Mouse (Mus musculus): ENCODE data around the gene Shisa8. TPM values are rescaled to one million over a fixed set of nuclear protein-coding genes. Genes with fewer than 3 reads are reported as not detected.

The Shisa8 gene
- 22.3 and 47.9 TPM in 2 replicates for polyA plus RNA-seq (2012; rRNA removed)

DNA sequence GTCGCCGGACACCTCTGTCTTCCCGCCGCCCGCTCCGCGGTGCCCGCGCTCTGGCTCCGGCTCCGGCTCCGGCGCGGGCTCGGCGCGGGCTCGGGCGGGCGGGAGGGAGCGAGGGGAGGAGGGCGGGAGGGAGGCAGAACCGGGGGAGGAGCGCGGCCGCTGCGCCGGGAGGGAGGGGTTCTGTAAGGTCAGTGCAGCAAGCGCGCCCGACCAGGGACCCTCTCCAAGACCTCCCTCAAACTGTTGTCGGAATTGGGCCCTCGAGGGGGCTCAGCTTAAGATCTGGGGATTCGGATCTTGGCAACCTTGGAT, at the start of gene Shisa8:
Gene Shisa8 (minus strand): TSS at position 64 of the 312 bp plus-strand sequence.

DNA sequence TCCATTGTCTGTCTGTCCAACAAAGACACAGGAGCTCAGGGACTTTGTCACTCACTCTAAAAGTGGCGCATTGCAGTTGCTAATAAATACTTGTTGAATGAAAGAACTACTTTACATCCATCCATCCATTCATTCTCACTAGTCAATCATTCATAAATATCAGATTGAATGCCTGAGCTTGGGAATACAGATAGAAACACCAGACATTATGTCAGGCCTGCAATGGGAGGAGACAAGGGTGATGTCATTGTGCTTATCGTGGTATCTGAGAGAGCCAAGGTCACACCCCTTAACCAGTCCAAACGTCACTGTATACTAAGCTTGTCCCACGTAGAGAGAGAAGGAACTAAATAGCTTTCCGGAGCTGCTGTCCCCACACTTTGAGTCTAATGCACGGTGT, 39.5 kb upstream of the Shisa8 start, which contains the start of gene 1500009C09Rik:
Gene 1500009C09Rik (plus strand): TSS at position 301 of the 400 bp plus-strand sequence.

DNA sequence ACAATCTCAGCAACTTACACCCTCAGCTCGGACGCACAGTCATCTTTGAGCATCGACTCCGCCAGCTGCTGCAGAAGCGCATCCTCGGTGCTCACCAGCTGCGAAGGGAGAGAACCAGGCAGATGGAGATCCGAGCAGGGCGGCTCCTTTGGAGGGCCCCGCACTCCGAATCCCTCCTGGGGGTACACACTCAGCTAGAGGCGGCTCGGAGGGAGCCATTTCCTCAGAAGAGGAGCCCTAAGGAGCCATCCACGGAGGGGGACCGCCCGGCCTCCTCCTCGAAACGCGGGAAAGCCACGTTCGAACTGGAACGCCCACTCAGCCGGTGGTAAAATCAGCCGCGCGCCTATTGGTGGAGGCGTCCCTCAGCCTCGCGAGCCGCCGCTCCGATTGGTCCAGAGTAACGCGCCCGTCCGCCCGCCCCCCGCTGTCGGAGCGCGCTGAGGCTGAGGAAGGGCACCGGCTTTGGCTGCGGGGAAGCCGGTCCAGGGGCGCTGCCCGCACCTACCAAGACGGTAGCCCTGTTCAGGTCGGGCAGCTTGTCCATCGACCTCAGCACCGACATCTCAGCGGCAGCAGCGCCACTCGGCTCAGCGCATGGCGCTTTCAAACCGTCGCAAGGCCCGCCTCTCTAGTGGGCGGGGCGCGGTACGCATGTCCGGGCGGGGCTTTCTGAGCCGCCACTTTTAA, 31.6 kb upstream of the Shisa8 start, which contains the start of gene Cenpm:
Gene Cenpm (minus strand): TSS at position 634 of the 690 bp plus-strand sequence.

DNA sequence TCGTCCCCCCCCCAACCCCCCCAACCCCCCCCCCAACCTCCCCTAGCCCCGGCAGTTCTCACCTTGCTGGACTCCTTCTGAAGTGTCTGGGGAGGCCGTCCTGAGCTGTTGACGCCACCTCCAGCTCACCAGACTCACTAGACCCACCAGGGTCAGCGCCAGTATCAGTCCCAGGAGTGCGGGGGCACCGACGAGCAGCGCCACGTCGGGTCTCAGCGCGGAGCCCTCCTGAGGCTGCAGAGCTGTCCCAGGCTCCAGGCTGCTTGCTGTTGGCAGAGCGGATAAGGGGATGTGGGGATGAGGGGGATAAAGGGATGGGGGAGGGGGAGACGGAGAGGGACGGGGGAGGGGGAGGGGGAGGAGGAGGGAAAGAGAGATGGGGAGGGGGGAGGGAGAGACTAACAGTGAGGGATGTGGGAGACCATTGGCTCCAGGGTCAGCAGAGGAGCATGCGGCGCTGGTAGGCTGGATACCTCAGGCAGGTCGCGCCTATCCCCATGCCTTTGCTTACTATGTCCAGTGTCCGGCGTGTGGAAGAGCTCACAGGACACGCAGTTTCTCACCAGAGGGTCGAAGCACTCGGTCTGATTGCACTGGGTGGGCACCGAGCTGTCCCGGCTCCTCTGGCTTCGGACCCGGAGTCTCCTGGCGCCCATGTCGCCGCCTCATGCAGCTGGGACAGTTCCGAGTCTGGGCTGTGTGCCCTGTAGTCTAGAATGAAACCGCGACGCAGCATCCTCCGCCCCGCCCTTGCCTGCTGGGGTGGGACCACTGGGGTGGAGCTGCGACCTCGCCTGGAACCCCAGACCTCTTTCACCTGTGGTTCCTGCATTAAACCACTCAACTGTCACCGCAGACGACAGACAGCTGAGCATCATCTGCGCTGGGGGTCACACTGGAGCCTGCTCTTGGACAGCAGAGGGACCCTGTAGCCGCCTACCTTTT, 11.3 kb upstream of the Shisa8 start, which contains the start of gene Tnfrsf13c:
Gene Tnfrsf13c (minus strand): TSS at position 713 of the 945 bp plus-strand sequence.

Other genes with a start within 250 kb of the Shisa8 start
- gene 1700029P11Rik, start 232.3 kb downstream of the Shisa8 start, polyA plus RNA-seq (2012; rRNA removed), result 0.18 TPM in 1 of 2 replicates, not detected in the other
- gene Xrcc6, start 225.0 kb downstream of the Shisa8 start, polyA plus RNA-seq (2012; rRNA removed), result 17.3 and 19.2 TPM in 2 replicates
- 30.1 and 30.3 TPM in 2 replicates for gene Desi1, start 179.0 kb downstream of the Shisa8 start, polyA plus RNA-seq (2012; rRNA removed)
- 67.2 and 91.8 TPM in 2 replicates for gene Snu13, start 165.2 kb downstream of the Shisa8 start, polyA plus RNA-seq (2012; rRNA removed)
- not detected in 2 replicates for gene 4930407I10Rik, start 153.7 kb downstream of the Shisa8 start, polyA plus RNA-seq (2012; rRNA removed)
- not detected in 2 replicates for gene Mei1, start 142.8 kb downstream of the Shisa8 start, polyA plus RNA-seq (2012; rRNA removed)
- gene Ccdc134, start 84.9 kb downstream of the Shisa8 start, polyA plus RNA-seq (2012; rRNA removed), result 11.3 and 13.1 TPM in 2 replicates
- gene Srebf2, start 65.6 kb downstream of the Shisa8 start, polyA plus RNA-seq (2012; rRNA removed), result 200 and 245 TPM in 2 replicates
- 0.60 and 1.7 TPM in 2 replicates for gene Tnfrsf13c, start 11.6 kb upstream of the Shisa8 start, polyA plus RNA-seq (2012; rRNA removed)
- 32.5 and 34.3 TPM in 2 replicates for gene Cenpm, start 31.9 kb upstream of the Shisa8 start, polyA plus RNA-seq (2012; rRNA removed)
- 0.14 and 0.42 TPM in 2 replicates for gene 1500009C09Rik, start 39.6 kb upstream of the Shisa8 start, polyA plus RNA-seq (2012; rRNA removed)
- 1.1 and 1.9 TPM in 2 replicates for gene Sept3, start 62.1 kb upstream of the Shisa8 start, polyA plus RNA-seq (2012; rRNA removed)
- 0.18 and 0.24 TPM in 2 replicates for gene Wbp2nl, start 86.1 kb upstream of the Shisa8 start, polyA plus RNA-seq (2012; rRNA removed)
- 137 and 176 TPM in 2 replicates for gene Naga, start 126.1 kb upstream of the Shisa8 start, polyA plus RNA-seq (2012; rRNA removed)
- 4.0 and 4.1 TPM in 2 replicates for gene Pheta2, start 126.1 kb upstream of the Shisa8 start, polyA plus RNA-seq (2012; rRNA removed)
- gene Smdt1, start 126.1 kb upstream of the Shisa8 start, polyA plus RNA-seq (2012; rRNA removed), result 213 and 227 TPM in 2 replicates
- gene Ndufa6, start 141.5 kb upstream of the Shisa8 start, polyA plus RNA-seq (2012; rRNA removed), result 405 and 527 TPM in 2 replicates
- 71.5 and 79.2 TPM in 2 replicates for gene Cyp2d22, start 167.4 kb upstream of the Shisa8 start, polyA plus RNA-seq (2012; rRNA removed)
- not detected in 2 replicates for gene Cyp2d11, start 181.2 kb upstream of the Shisa8 start, polyA plus RNA-seq (2012; rRNA removed)
- 0.24 and 1.1 TPM in 2 replicates for gene Cyp2d10, start 194.4 kb upstream of the Shisa8 start, polyA plus RNA-seq (2012; rRNA removed)
- 0.08 TPM in 1 of 2 replicates, not detected in the other for gene Cyp2d9, start 220.6 kb upstream of the Shisa8 start, polyA plus RNA-seq (2012; rRNA removed)